Mouse (Mus musculus) E14TG2a.4 (cell line): ENCODE results near the gene Dusp11.
"Not testable (repeated sequence)": the region's sequence is repeated elsewhere in the genome, so short reads cannot be mapped to it uniquely, and the experiment has no call there.

Experiments
- H3K27me3 ChIP-seq: 2 replicates; pipeline ENCODE4 v1.6.1; 2014; ENCODE audit warnings: low read length, control low read depth; ENCODE audit not compliant: insufficient read depth
- H3K36me3 ChIP-seq: 2 replicates; pipeline ENCODE4 v1.6.1; 2014; ENCODE audit warnings: low read length, control low read depth; ENCODE audit not compliant: insufficient read depth
- H3K4me1 ChIP-seq: replicated peaks from 2 replicates; pipeline ENCODE4 v1.6.1; 2014; ENCODE audit warnings: low read depth, low read length, control low read depth
- H3K4me3 ChIP-seq: replicated peaks from 2 replicates; pipeline ENCODE4 v1.5.1; 2014; ENCODE audit warnings: mild to moderate bottlenecking, low read length
- H3K9me3 ChIP-seq: 2 replicates; pipeline ENCODE4 v1.6.1; 2014; ENCODE audit warnings: low read length, control low read depth
- CTCF ChIP-seq: conservative IDR thresholded peaks from 2 replicates; pipeline ENCODE4 v1.5.1; 2014; ENCODE audit warnings: low read length
- NANOG ChIP-seq: IDR thresholded peaks from 2 replicates; pipeline ENCODE4 v1.6.1; 2014; ENCODE audit warnings: borderline replicate concordance, low read length, mixed read lengths
- POU5F1 ChIP-seq: IDR thresholded peaks from 2 replicates; pipeline ENCODE4 v1.6.1; 2014; ENCODE audit warnings: low read length, borderline replicate concordance

Gene Dusp11

GRCm38 (mm10) chr6:85961101-85962091 is at the start of gene Dusp11:
Gene Dusp11, minus strand, starts transcription at chr6:85961667.
- peak within 1 kb of the TSS; percentile 92 for H3K4me3 ChIP-seq
- H3K4me1 ChIP-seq: peaks cover 20% of the 10 kb centered on the region
- no peaks in the 10 kb centered on the region for H3K27me3 ChIP-seq
- TF ChIP-seq NANOG: no peak
- no peak for TF ChIP-seq CTCF
- TF ChIP-seq POU5F1: no peak
- H3K36me3 ChIP-seq: peaks cover 29% of the 10 kb centered on the region
- H3K9me3 ChIP-seq: peaks cover 7% of the 10 kb centered on the region

DNA sequence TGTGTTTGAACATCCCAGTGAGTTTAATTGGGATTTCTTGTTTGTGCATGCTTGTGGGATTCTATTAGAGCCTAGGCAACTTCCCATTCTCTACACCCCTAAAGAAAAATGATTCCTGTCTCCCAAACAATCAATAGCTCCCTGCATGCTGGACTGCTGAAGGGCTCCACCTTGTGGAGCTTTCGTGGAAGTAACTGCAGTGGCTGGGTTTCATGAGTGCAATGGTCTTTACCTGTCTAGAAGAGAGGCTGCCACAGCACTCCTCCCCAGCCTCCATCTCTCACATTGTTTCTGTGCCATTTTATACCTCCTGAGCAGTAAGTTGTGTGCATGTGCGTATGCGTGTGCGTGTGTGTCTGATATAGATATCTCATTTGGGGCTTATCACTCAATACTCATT is 48.5 kb upstream of the Dusp11 start:
- Histone ChIP-seq H3K36me3 (no peaks in the 10 kb centered on the region), H3K4me1 (no peaks in the 10 kb centered on the region), H3K4me3 (no peak overlapping the region), H3K9me3 (peaks cover 6% of the 10 kb centered on the region; the same call in 1 of the 2 replicates), H3K27me3 (peaks cover 32% of the 10 kb centered on the region)
- TF ChIP-seq NANOG (no peak), POU5F1 (no peak), CTCF (peak; percentile 85)

DNA sequence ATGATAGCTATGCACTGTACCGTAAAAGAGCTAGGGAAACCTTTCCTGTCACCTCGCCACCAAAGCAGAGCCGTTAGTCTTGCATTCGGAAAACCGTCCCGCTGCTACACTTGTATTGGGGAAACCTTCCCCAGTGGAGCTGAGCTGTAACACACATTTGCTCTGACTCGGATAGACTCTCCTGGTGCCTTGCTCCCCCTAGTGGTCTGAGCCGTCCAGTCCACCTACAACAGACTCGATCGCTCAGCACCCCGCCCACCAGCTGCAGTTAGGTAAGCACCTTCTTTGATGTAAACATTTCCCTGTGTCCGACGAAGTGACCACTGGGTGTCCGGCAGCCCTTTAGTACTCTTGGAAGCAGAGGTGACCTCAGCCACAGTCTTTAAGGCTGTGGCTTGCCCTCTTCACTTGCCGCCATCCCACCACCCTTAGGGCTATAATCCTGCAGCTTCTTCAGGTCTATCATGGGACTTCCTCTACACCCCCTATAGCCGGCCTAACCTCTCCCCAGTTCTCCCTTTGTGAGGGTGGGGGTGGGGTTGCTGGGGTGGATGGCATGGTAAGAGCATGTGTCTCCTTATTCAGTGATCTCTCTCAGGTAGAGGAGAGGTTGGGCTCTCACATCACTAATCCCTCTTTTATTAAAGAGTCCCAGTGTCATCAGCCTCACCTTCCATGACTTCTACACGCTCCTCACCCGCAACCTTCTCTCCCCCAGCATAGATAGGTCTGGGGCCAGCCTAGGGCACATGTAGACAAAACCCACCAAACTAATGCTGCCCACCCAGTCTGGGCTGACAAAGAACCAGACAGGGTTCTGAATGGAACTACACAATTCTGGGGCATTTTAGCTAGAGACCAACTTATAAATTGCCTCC is 43.0 kb upstream of the Dusp11 start:
- peaks cover 5% of the 10 kb centered on the region; the same call in 1 of the 2 replicates for H3K27me3 ChIP-seq
- H3K4me3 ChIP-seq: no peak overlapping the region
- TF ChIP-seq NANOG (no peak), POU5F1 (no peak), CTCF (peak; percentile 78)
- peaks cover 30% of the 10 kb centered on the region for H3K9me3 ChIP-seq
- no peaks in the 10 kb centered on the region for H3K36me3 ChIP-seq
- H3K4me1 ChIP-seq: peaks cover 3% of the 10 kb centered on the region; the same call in 1 of the 2 replicates

DNA sequence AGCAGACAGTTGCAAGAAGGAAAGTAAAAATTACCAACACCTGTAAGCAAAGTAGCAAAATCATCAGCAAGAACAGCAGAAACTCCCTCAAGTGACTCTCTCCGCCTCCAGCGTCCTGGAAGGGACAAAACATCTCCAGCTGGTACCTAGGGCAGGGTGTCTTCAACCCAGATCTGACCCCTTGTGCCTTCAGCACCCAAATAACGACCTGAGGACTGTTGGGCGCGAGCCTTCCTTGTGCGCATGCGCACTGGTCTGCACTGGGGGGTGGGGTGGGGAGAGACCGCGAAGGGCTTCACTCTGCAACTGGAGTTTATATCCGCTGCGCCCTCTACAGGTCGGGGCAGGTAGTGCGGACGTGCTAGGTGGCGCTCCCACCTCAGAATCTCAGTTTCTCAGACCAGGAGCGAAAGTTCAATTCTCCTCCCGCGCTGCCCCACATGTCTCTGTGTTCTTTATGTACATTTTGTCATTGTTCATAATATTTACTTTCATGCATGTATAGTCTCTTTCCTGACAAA is 42.0 kb upstream of the Dusp11 start:
- Histone ChIP-seq H3K4me1 (peaks cover 3% of the 10 kb centered on the region; the same call in 1 of the 2 replicates), H3K36me3 (no peaks in the 10 kb centered on the region), H3K4me3 (no peak overlapping the region), H3K27me3 (peaks cover 5% of the 10 kb centered on the region; the same call in 1 of the 2 replicates), H3K9me3 (peaks cover 24% of the 10 kb centered on the region)
- no peak for TF ChIP-seq POU5F1
- TF ChIP-seq CTCF: peak; percentile 64

GRCm38 (mm10) chr6:85990774-85991173 is 29.3 kb upstream of the Dusp11 start:
- H3K36me3 ChIP-seq, H3K4me1 ChIP-seq, H3K9me3 ChIP-seq, H3K4me3 ChIP-seq: not testable (repeated sequence)
- peaks cover 12% of the 10 kb centered on the region for H3K27me3 ChIP-seq

DNA sequence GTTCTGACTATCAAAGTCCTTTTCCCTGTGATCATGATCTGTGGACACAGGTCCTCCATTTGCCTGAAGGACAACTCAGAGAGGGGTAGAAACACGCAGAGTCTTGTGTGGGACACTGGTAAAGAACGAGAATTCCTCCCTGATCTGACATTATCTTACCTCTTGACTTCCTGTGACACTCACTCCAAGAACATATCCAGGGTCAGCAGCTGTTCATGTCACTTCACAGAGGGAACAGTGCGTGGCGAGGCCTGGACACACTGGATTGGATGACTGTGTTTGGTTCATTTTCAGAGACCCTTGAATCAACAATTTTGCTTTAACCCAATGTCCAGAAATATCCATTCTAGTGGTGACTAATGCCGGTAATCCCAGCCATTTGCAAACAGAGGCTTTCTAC is 28.1 kb upstream of the Dusp11 start:
- not testable (repeated sequence) for H3K4me1 ChIP-seq, H3K4me3 ChIP-seq, H3K36me3 ChIP-seq, H3K9me3 ChIP-seq
- H3K27me3 ChIP-seq: peaks cover 12% of the 10 kb centered on the region

GRCm38 (mm10) chr6:85984351-85984750 is 22.9 kb upstream of the Dusp11 start:
- H3K27me3 ChIP-seq: no peaks in the 10 kb centered on the region
- TF ChIP-seq NANOG: no peak
- TF ChIP-seq POU5F1: no peak

GRCm38 (mm10) chr6:85978736-85979135 is 17.3 kb upstream of the Dusp11 start:
- not testable (repeated sequence) for H3K4me3 ChIP-seq, H3K27me3 ChIP-seq, H3K4me1 ChIP-seq, H3K36me3 ChIP-seq
- H3K9me3 ChIP-seq: peaks cover 19% of the 10 kb centered on the region

More at GRCm38 (mm10) chr6:85984351-85984750, 22.9 kb upstream of the Dusp11 start:
- Histone ChIP-seq H3K4me3 (no peak overlapping the region), H3K36me3 (no peaks in the 10 kb centered on the region), H3K4me1 (no peaks in the 10 kb centered on the region), H3K9me3 (peaks cover 1% of the 10 kb centered on the region)
